25 mouse cellular contexts compared by ENCODE assay signal in genomic region chr12:37244876-37245275, GRCm38 (mm10). TPM values are rescaled to one million over a fixed set of nuclear protein-coding genes. Genes with fewer than 3 reads are reported as not detected.
DNase-seq lines count a peak whose midpoint lies in the region; ATAC-seq and TF ChIP-seq lines count a peak whose summit lies in the region.
"Had no signal": no experiment of that assay in that cellular context is flagged by ENCODE, and none has a peak within 500 bp of the region (broad histone marks: within the 10 kb centered on the region; RNA-seq: fewer than 3 reads in every experiment).

No protein-coding gene starts in this region.

- no peak overlapping the region for H3K9ac ChIP-seq in embryonic facial prominence, embryonic 14.5 days (ENCODE audit: low read depth, low read length)
- no peak overlapping the region for H3K9ac ChIP-seq in heart, embryonic 12.5 days
- H3K9ac ChIP-seq in liver, adult 2 months (ENCODE audit: low read depth, low read length) = no peak overlapping the region
- H3K9ac ChIP-seq: embryonic facial prominence, embryonic 12.5 days; forebrain, embryonic 12.5 days; liver, embryonic 12.5 days; neural tube, embryonic 15.5 days had no signal

- H3K36me3 ChIP-seq in embryonic facial prominence, embryonic 14.5 days (ENCODE audit: control insufficient read depth, insufficient read depth, low read length) = no peaks in the 10 kb centered on the region
- no peaks in the 10 kb centered on the region for H3K36me3 ChIP-seq in embryonic facial prominence, embryonic 10.5 days (replicated peaks)
- no peaks in the 10 kb centered on the region for H3K36me3 ChIP-seq in heart, embryonic 12.5 days
- peaks cover 3% of the 10 kb centered on the region for H3K36me3 ChIP-seq in liver, adult 2 months (ENCODE audit: control insufficient read depth, insufficient read depth, low read length)
- H3K36me3 ChIP-seq: embryonic facial prominence, embryonic 12.5 days; forebrain, embryonic 12.5 days; G1E; hindbrain, embryonic 10.5 days; liver, embryonic 12.5 days; midbrain, embryonic 10.5 days; neural tube, embryonic 15.5 days had no signal

- no peaks in the 10 kb centered on the region for H3K4me1 ChIP-seq in embryonic facial prominence, embryonic 14.5 days (ENCODE audit: control insufficient read depth, insufficient read depth, low read length)
- H3K4me1 ChIP-seq in embryonic facial prominence, embryonic 10.5 days = no peaks in the 10 kb centered on the region
- no peaks in the 10 kb centered on the region for H3K4me1 ChIP-seq in heart, embryonic 12.5 days (replicated peaks)
- peaks cover 13% of the 10 kb centered on the region; the same call in 1 of the 2 replicates for H3K4me1 ChIP-seq in liver, adult 2 months (ENCODE audit: control insufficient read depth, insufficient read depth, low read length)
- H3K4me1 ChIP-seq: embryonic facial prominence, embryonic 12.5 days; forebrain, embryonic 12.5 days; hindbrain, embryonic 10.5 days; liver, embryonic 12.5 days; midbrain, embryonic 10.5 days; neural tube, embryonic 15.5 days had no signal

- WGBS in embryonic facial prominence, embryonic 14.5 days = 82% methylated on average over 1 of the region's 1 CpGs
- 87% methylated on average over 1 of the region's 1 CpGs for WGBS in embryonic facial prominence, embryonic 10.5 days
- WGBS in heart, embryonic 12.5 days = 74% methylated on average over 1 of the region's 1 CpGs
- 100% methylated on average over 1 of the region's 1 CpGs for WGBS in liver, adult 2 months

- H3K79me2 ChIP-seq in liver, adult 2 months (ENCODE audit: control insufficient read depth, insufficient read depth, low read length) = no peaks in the 10 kb centered on the region; the same call in 1 of the 2 replicates

- no peaks in the 10 kb centered on the region for H3K9me3 ChIP-seq in embryonic facial prominence, embryonic 14.5 days (ENCODE audit: control insufficient read depth, low read length)
- H3K9me3 ChIP-seq in embryonic facial prominence, embryonic 10.5 days = no peaks in the 10 kb centered on the region
- H3K9me3 ChIP-seq in heart, embryonic 12.5 days (replicated peaks) = no peaks in the 10 kb centered on the region
- H3K9me3 ChIP-seq: embryonic facial prominence, embryonic 12.5 days; forebrain, embryonic 12.5 days; G1E; hindbrain, embryonic 10.5 days; liver, embryonic 12.5 days; midbrain, embryonic 10.5 days; neural tube, embryonic 15.5 days had no signal

- H3K4me3 ChIP-seq in embryonic facial prominence, embryonic 14.5 days (ENCODE audit: low read depth, low read length) = no peak overlapping the region
- H3K4me3 ChIP-seq in embryonic facial prominence, embryonic 10.5 days = no peak overlapping the region
- H3K4me3 ChIP-seq in heart, embryonic 12.5 days = no peak overlapping the region
- H3K4me3 ChIP-seq in liver, adult 2 months (ENCODE audit: insufficient read depth, low read depth, low read length) = no peak overlapping the region
- H3K4me3 ChIP-seq: embryonic facial prominence, embryonic 12.5 days; erythroblast, embryonic 14.5 days; forebrain, embryonic 12.5 days; hindbrain, embryonic 10.5 days; left cerebral cortex, adult 2 months; liver, embryonic 12.5 days; midbrain, embryonic 10.5 days; neural tube, embryonic 15.5 days had no signal

- no peak for TF ChIP-seq CTCF in liver, adult 2 months (IDR thresholded peaks at IDR 0.05; ENCODE audit: low read depth, low read length)

- no peak overlapping the region for H3K27ac ChIP-seq in embryonic facial prominence, embryonic 14.5 days (replicated peaks; ENCODE audit: low read depth, low read length)
- no peak overlapping the region for H3K27ac ChIP-seq in embryonic facial prominence, embryonic 10.5 days (replicated peaks)
- H3K27ac ChIP-seq in heart, embryonic 12.5 days (ENCODE audit: poor library complexity, severe bottlenecking) = no peak overlapping the region
- no peak overlapping the region for H3K27ac ChIP-seq in liver, adult 2 months (replicated peaks; ENCODE audit: insufficient read depth, low read depth, low read length)
- H3K27ac ChIP-seq: embryonic facial prominence, embryonic 12.5 days; forebrain, embryonic 12.5 days; hindbrain, embryonic 10.5 days; left cerebral cortex, adult 2 months; liver, embryonic 12.5 days; midbrain, embryonic 10.5 days; neural tube, embryonic 15.5 days had no signal

- no peaks in the 10 kb centered on the region for H3K27me3 ChIP-seq in embryonic facial prominence, embryonic 14.5 days (replicated peaks; ENCODE audit: control insufficient read depth, insufficient read depth, low read length)
- H3K27me3 ChIP-seq in embryonic facial prominence, embryonic 10.5 days (replicated peaks; ENCODE audit: low read depth, poor library complexity, severe bottlenecking) = no peaks in the 10 kb centered on the region
- no peaks in the 10 kb centered on the region for H3K27me3 ChIP-seq in heart, embryonic 12.5 days (replicated peaks)
- no peaks in the 10 kb centered on the region for H3K27me3 ChIP-seq in liver, adult 2 months (ENCODE audit: control insufficient read depth, insufficient read depth, low read length)
- H3K27me3 ChIP-seq: CH12.LX; embryonic facial prominence, embryonic 12.5 days; forebrain, embryonic 12.5 days; liver, embryonic 12.5 days; neural tube, embryonic 15.5 days had no signal

- no peak for TF ChIP-seq POLR2A in liver, adult 2 months (IDR thresholded peaks at IDR 0.05; ENCODE audit: extremely low read depth, insufficient read depth, low read length)

- H3K4me2 ChIP-seq in embryonic facial prominence, embryonic 14.5 days (ENCODE audit: low read depth, low read length) = no peak overlapping the region
- H3K4me2 ChIP-seq in heart, embryonic 12.5 days = no peak overlapping the region
- H3K4me2 ChIP-seq: embryonic facial prominence, embryonic 12.5 days; forebrain, embryonic 12.5 days; liver, embryonic 12.5 days; neural tube, embryonic 15.5 days had no signal

- peak; percentile 58 for DNase-seq in embryonic facial prominence, embryonic 14.5 days (ENCODE audit: low spot score)
- no peak for DNase-seq in embryonic facial prominence, embryonic 10.5 days (ENCODE audit: low spot score)
- peak; percentile 61 for DNase-seq in heart, adult 8-10 months (ENCODE audit: low spot score)
- DNase-seq in liver, adult 2 months (ENCODE audit: extremely low read depth, low read depth, low spot score) = peak; percentile 63
- DNase-seq in liver = no peak
- peak; percentile 56 for DNase-seq in skeletal muscle tissue, adult 2 months (ENCODE audit: low read depth, low spot score)
- DNase-seq: adrenal gland, adult 2 months; B cell, adult 2 months; cerebellum, adult 9-10 months; kidney, postnatal 4 days; lung, adult 18-20 months; lung, postnatal 10 days; right cerebral cortex, adult 18-20 months had no signal

- no peak for ATAC-seq in embryonic facial prominence, embryonic 14.5 days (ENCODE audit: low read depth)
- no peak for ATAC-seq in heart, embryonic 12.5 days (ENCODE audit: insufficient number of reproducible peaks, low FRiP score)
- ATAC-seq: intestine, postnatal 0 days; liver, embryonic 12.5 days had no signal

RNA-seq across cellular contexts. Expression of gene Agmo, which starts 3.4 kb away (rescaled TPM):
- 0.54 and 1.6 TPM in 2 replicates for polyA plus RNA-seq in embryonic facial prominence, embryonic 14.5 days (2014; fragmentation: Nextera tagmentation; extraction: Ambion mirVana)
- polyA plus RNA-seq in embryonic facial prominence, embryonic 10.5 days (2016; fragmentation: Nextera tagmentation; extraction: Ambion mirVana) = 0.18 TPM in 1 of 2 replicates, not detected in the other
- 1 to 10 TPM; 1.5 to 2.7 (median 1.8) TPM for total RNA-seq in heart, adult 8-10 months (2022)
- polyA plus RNA-seq in heart, embryonic 12.5 days (2016; fragmentation: Nextera tagmentation; extraction: Ambion mirVana) = 0.22 and 0.37 TPM in 2 replicates
- total RNA-seq in liver, adult 2 months (2014; rRNA removed) = 107 and 121 TPM in 2 replicates
- polyA plus RNA-seq in liver, adult 2 months (2012; rRNA removed) = 35.3 and 39.8 TPM in 2 replicates
- polyA plus RNA-seq: erythroblast, embryonic 14.5 days had no signal

Comparison
In these comparisons a context has a peak if more than half of its experiments do, and no peak if none do; other contexts are left out.
1. DNase-seq: peak in embryonic facial prominence, embryonic 14.5 days (single experiment), heart, adult 8-10 months (single experiment), liver, adult 2 months (single experiment) and skeletal muscle tissue, adult 2 months (single experiment); none in embryonic facial prominence, embryonic 10.5 days (single experiment) and liver (single experiment).
2. RNA of gene Agmo, which starts 3.4 kb away (polyA plus RNA-seq): 35.3 to 39.8 TPM in liver, adult 2 months; 0.54 to 1.6 TPM in embryonic facial prominence, embryonic 14.5 days, 0.22 to 0.37 TPM in heart, embryonic 12.5 days and 0.18 TPM in embryonic facial prominence, embryonic 10.5 days; every median in the first group is over 10 times any median in the second.